Mouse (Mus musculus) G1E (cell line): ENCODE results near the gene Vmn1r40.

Experiments used
- CTCF ChIP-seq: IDR thresholded peaks from 2 replicates; pipeline ENCODE4 v1.5.1; 2012; ENCODE audit warnings: low read depth, low read length, inconsistent platforms, mixed read lengths
- TAL1 ChIP-seq: conservative IDR thresholded peaks from 2 replicates; pipeline ENCODE4 v1.6.1; 2012; ENCODE audit warnings: low read depth, low read length, inconsistent platforms, mixed read lengths

- no peak for TF ChIP-seq CTCF
- TF ChIP-seq TAL1: no peak
Measured at GRCm38 (mm10) chr6:89706624-89707023, 716 bp upstream of the Vmn1r40 start.
